Mouse (Mus musculus) induced T-regulatory cell, adult 2 months (primary cell): Measurements from ENCODE around the gene Slc29a1.
A peak's percentile ranks its signal among the peaks of the same experiment; 100 is the strongest.

Experiments
- DNase-seq: peaks from one replicate; pipeline ENCODE4 v3.0.0-alpha.2; 2012; ENCODE audit warnings: low read depth

The Slc29a1 gene

GRCm38 (mm10) chr17:45589844-45590243 lies 9.6 kb downstream of the Slc29a1 start:
- DNase-seq, result no peak

GRCm38 (mm10) chr17:45589236-45589635 lies 10.2 kb downstream of the Slc29a1 start:
- no peak for DNase-seq

- DNase-seq, result no peak
Observed at GRCm38 (mm10) chr17:45588370-45588769, 11.0 kb downstream of the Slc29a1 start.

GRCm38 (mm10) chr17:45586449-45586837 lies 13.0 kb downstream of the Slc29a1 start:
- peak; percentile 53 for DNase-seq

- no peak for DNase-seq
Observed at GRCm38 (mm10) chr17:45585725-45586448, 13.5 kb downstream of the Slc29a1 start.

GRCm38 (mm10) chr17:45584939-45585678 lies 14.3 kb downstream of the Slc29a1 start:
- peak; percentile 70 for DNase-seq

GRCm38 (mm10) chr17:45584096-45584896 lies 15.1 kb downstream of the Slc29a1 start:
- peak; percentile 8 for DNase-seq

- peak; percentile 80 for DNase-seq
Observed at GRCm38 (mm10) chr17:45582715-45583355, 16.6 kb downstream of the Slc29a1 start.

GRCm38 (mm10) chr17:45582188-45582587 lies 17.2 kb downstream of the Slc29a1 start:
- DNase-seq, result peak; percentile 32

GRCm38 (mm10) chr17:45581567-45581983 lies 17.8 kb downstream of the Slc29a1 start:
- peak; percentile 92 for DNase-seq

- no peak for DNase-seq
Observed at GRCm38 (mm10) chr17:45580958-45581477, 18.4 kb downstream of the Slc29a1 start.

GRCm38 (mm10) chr17:45579554-45579953 lies 19.9 kb downstream of the Slc29a1 start:
- no peak for DNase-seq

- peak; percentile 78 for DNase-seq
Observed at GRCm38 (mm10) chr17:45578843-45579242, 20.6 kb downstream of the Slc29a1 start.

- no peak for DNase-seq
Observed at GRCm38 (mm10) chr17:45578242-45578641, 21.2 kb downstream of the Slc29a1 start.

- peak; percentile 22 for DNase-seq
Observed at GRCm38 (mm10) chr17:45575123-45575897, 24.1 kb downstream of the Slc29a1 start.

GRCm38 (mm10) chr17:45574129-45574761 lies 25.2 kb downstream of the Slc29a1 start:
- DNase-seq, result peak; percentile 84

GRCm38 (mm10) chr17:45573780-45574123 lies 25.7 kb downstream of the Slc29a1 start:
- peak; percentile 96 for DNase-seq

- peak; percentile 99 for DNase-seq
Observed at GRCm38 (mm10) chr17:45573087-45573779, 26.2 kb downstream of the Slc29a1 start, which contains the start of gene Hsp90ab1. Gene Hsp90ab1 (minus strand): TSS chr17:45573271.
